Mouse (Mus musculus): Measurements from ENCODE around the gene Olfr1555-ps1. TPM values are rescaled to one million over a fixed set of nuclear protein-coding genes. Genes with fewer than 3 reads are reported as not detected.

Olfr1555-ps1 gene
- total and polyA plus RNA-seq, 3 experiments: 0.11 TPM; not detected in 2

GRCm38 (mm10) chr19:12123103-12123502 lies 46.8 kb downstream of the Olfr1555-ps1 start, which contains the start of gene Olfr76:
TSS of gene Olfr76 (minus strand) at chr19:12123203.
- H3K36me3 ChIP-seq (replicated peaks): no peaks in the 10 kb centered on the region
- no peaks in the 10 kb centered on the region for H3K9me3 ChIP-seq (replicated peaks)
- DNase-seq (ENCODE audit: low spot score) (no peak), ATAC-seq (ENCODE audit: extremely low read depth, insufficient number of reproducible peaks, low FRiP score, poor library complexity, severe bottlenecking) (no peak)
- H3K27me3 ChIP-seq (ENCODE audit: insufficient read depth, low read length): no peaks in the 10 kb centered on the region
- H3K4me3 ChIP-seq (ENCODE audit: low read depth, low read length): no peak within 1 kb of the TSS
- TF ChIP-seq GATA2 (IDR thresholded peaks at IDR 0.05; ENCODE audit: borderline replicate concordance, low read depth, low read length) (no peak), POLR2AphosphoS5 (IDR thresholded peaks at IDR 0.05; ENCODE audit: insufficient replicate concordance, low read depth, low read length) (no peak), CTCF (IDR thresholded peaks at IDR 0.05; ENCODE audit: low read depth, low read length) (no peak), GATA1 (IDR thresholded peaks at IDR 0.05; ENCODE audit: borderline replicate concordance, low read length) (no peak), TAL1 (conservative IDR thresholded peaks at IDR 0.05; ENCODE audit: low read depth, low read length) (no peak)
- no peaks in the 10 kb centered on the region for H3K4me1 ChIP-seq (ENCODE audit: insufficient read depth, low read depth, low read length)

DNA sequence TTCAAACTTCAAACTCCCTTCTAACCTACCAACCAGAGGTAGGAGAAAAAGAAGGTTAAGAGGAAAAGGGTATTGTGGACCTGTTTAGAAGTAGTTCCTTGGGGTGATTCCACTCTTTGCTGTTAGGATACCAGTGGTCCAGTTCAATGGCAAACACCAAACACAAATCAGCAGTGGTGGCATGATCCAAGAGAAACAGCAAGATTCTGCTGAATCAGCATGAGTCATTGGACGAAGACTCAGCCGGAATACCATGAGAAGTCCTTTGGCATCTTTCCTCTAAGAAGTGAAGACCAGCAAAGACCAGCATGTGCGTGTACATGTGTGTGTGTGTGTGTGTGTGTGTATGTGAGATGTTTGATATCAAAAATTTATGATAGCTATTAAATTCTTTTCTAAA lies 53.4 kb downstream of the Olfr1555-ps1 start:
- Histone ChIP-seq H3K4me3 (ENCODE audit: low read depth, low read length) (no peak overlapping the region), H3K36me3 (replicated peaks) (no peaks in the 10 kb centered on the region), H3K9me3 (replicated peaks) (no peaks in the 10 kb centered on the region), H3K4me1 (ENCODE audit: insufficient read depth, low read depth, low read length) (no peaks in the 10 kb centered on the region), H3K27me3 (ENCODE audit: insufficient read depth, low read length) (no peaks in the 10 kb centered on the region)
- TF ChIP-seq CTCF (IDR thresholded peaks at IDR 0.05; ENCODE audit: low read depth, low read length) (no peak), POLR2AphosphoS5 (IDR thresholded peaks at IDR 0.05; ENCODE audit: insufficient replicate concordance, low read depth, low read length) (no peak), GATA1 (IDR thresholded peaks at IDR 0.05; ENCODE audit: borderline replicate concordance, low read length) (no peak), GATA2 (IDR thresholded peaks at IDR 0.05; ENCODE audit: borderline replicate concordance, low read depth, low read length) (no peak), TAL1 (conservative IDR thresholded peaks at IDR 0.05; ENCODE audit: low read depth, low read length) (no peak)
- ATAC-seq (ENCODE audit: extremely low read depth, insufficient number of reproducible peaks, low FRiP score, poor library complexity, severe bottlenecking) (no peak), DNase-seq (ENCODE audit: low spot score) (no peak)

GRCm38 (mm10) chr19:12115797-12116196 lies 54.1 kb downstream of the Olfr1555-ps1 start, which contains the start of gene Olfr1428:
TSS of gene Olfr1428 (minus strand) at chr19:12115897.
- Histone ChIP-seq H3K27me3 (ENCODE audit: insufficient read depth, low read length) (no peaks in the 10 kb centered on the region), H3K4me1 (ENCODE audit: insufficient read depth, low read depth, low read length) (no peaks in the 10 kb centered on the region), H3K36me3 (replicated peaks) (no peaks in the 10 kb centered on the region), H3K9me3 (replicated peaks) (no peaks in the 10 kb centered on the region), H3K4me3 (ENCODE audit: low read depth, low read length) (no peak within 1 kb of the TSS)
- TF ChIP-seq POLR2AphosphoS5 (IDR thresholded peaks at IDR 0.05; ENCODE audit: insufficient replicate concordance, low read depth, low read length) (no peak), CTCF (IDR thresholded peaks at IDR 0.05; ENCODE audit: low read depth, low read length) (no peak), GATA2 (IDR thresholded peaks at IDR 0.05; ENCODE audit: borderline replicate concordance, low read depth, low read length) (no peak), TAL1 (conservative IDR thresholded peaks at IDR 0.05; ENCODE audit: low read depth, low read length) (no peak), GATA1 (IDR thresholded peaks at IDR 0.05; ENCODE audit: borderline replicate concordance, low read length) (no peak)
- no peak for ATAC-seq (ENCODE audit: extremely low read depth, insufficient number of reproducible peaks, low FRiP score, poor library complexity, severe bottlenecking)
- no peak for DNase-seq (ENCODE audit: low spot score)

Other genes starting within 250 kb of the Olfr1555-ps1 start
- gene Osbp, start 204.2 kb downstream of the Olfr1555-ps1 start, total RNA-seq (2014; fragmentation: Nextera tagmentation): 44.8 and 50.4 TPM in 2 replicates
- 28.9 and 32.1 TPM in 2 replicates for gene Osbp, start 204.2 kb downstream of the Olfr1555-ps1 start, total RNA-seq (2017)
- gene Osbp, start 204.2 kb downstream of the Olfr1555-ps1 start, polyA plus RNA-seq (2012): 10.2 and 12.2 TPM in 2 replicates
- gene Olfr1423, start 128.8 kb downstream of the Olfr1555-ps1 start, total RNA-seq (2014; fragmentation: Nextera tagmentation): not detected in 2 replicates
- gene Olfr1423, start 128.8 kb downstream of the Olfr1555-ps1 start, total RNA-seq (2017): 0.05 and 0.12 TPM in 2 replicates
- not detected in 2 replicates for gene Olfr1423, start 128.8 kb downstream of the Olfr1555-ps1 start, polyA plus RNA-seq (2012)
- gene Olfr1424, start 107.4 kb downstream of the Olfr1555-ps1 start, total RNA-seq (2014; fragmentation: Nextera tagmentation): not detected in 2 replicates
- gene Olfr1424, start 107.4 kb downstream of the Olfr1555-ps1 start, total RNA-seq (2017): not detected in 2 replicates
- not detected in 2 replicates for gene Olfr1424, start 107.4 kb downstream of the Olfr1555-ps1 start, polyA plus RNA-seq (2012)
- gene Olfr1425, start 92.4 kb downstream of the Olfr1555-ps1 start, total RNA-seq (2014; fragmentation: Nextera tagmentation): not detected in 2 replicates
- 0.17 and 0.44 TPM in 2 replicates for gene Olfr1425, start 92.4 kb downstream of the Olfr1555-ps1 start, total RNA-seq (2017)
- gene Olfr1425, start 92.4 kb downstream of the Olfr1555-ps1 start, polyA plus RNA-seq (2012): not detected in 2 replicates
- gene Olfr1426, start 78.1 kb downstream of the Olfr1555-ps1 start, total RNA-seq (2014; fragmentation: Nextera tagmentation): not detected in 2 replicates
- 0.11 and 0.12 TPM in 2 replicates for gene Olfr1426, start 78.1 kb downstream of the Olfr1555-ps1 start, total RNA-seq (2017)
- gene Olfr1426, start 78.1 kb downstream of the Olfr1555-ps1 start, polyA plus RNA-seq (2012): not detected in 2 replicates
- not detected in 2 replicates for gene Olfr1427, start 66.8 kb downstream of the Olfr1555-ps1 start, total RNA-seq (2014; fragmentation: Nextera tagmentation)
- gene Olfr1427, start 66.8 kb downstream of the Olfr1555-ps1 start, total RNA-seq (2017): 0.05 TPM in 1 of 2 replicates, not detected in the other
- gene Olfr1427, start 66.8 kb downstream of the Olfr1555-ps1 start, polyA plus RNA-seq (2012): not detected in 2 replicates
- not detected in 2 replicates for gene Olfr1428, start 54.2 kb downstream of the Olfr1555-ps1 start, total RNA-seq (2014; fragmentation: Nextera tagmentation)
- gene Olfr1428, start 54.2 kb downstream of the Olfr1555-ps1 start, total RNA-seq (2017): 0.12 and 0.22 TPM in 2 replicates
- gene Olfr1428, start 54.2 kb downstream of the Olfr1555-ps1 start, polyA plus RNA-seq (2012): not detected in 2 replicates
- not detected in 2 replicates for gene Olfr76, start 46.9 kb downstream of the Olfr1555-ps1 start, total RNA-seq (2014; fragmentation: Nextera tagmentation)
- gene Olfr76, start 46.9 kb downstream of the Olfr1555-ps1 start, total RNA-seq (2017): 0.33 TPM in 1 of 2 replicates, not detected in the other
- gene Olfr76, start 46.9 kb downstream of the Olfr1555-ps1 start, polyA plus RNA-seq (2012): not detected in 2 replicates
- not detected in 2 replicates for gene Olfr1431, start 30.5 kb upstream of the Olfr1555-ps1 start, total RNA-seq (2014; fragmentation: Nextera tagmentation)
- 0.12 and 0.16 TPM in 2 replicates for gene Olfr1431, start 30.5 kb upstream of the Olfr1555-ps1 start, total RNA-seq (2017)
- not detected in 2 replicates for gene Olfr1431, start 30.5 kb upstream of the Olfr1555-ps1 start, polyA plus RNA-seq (2012)
- gene Olfr1432, start 62.5 kb upstream of the Olfr1555-ps1 start, total RNA-seq (2014; fragmentation: Nextera tagmentation): not detected in 2 replicates
- 0.12 and 0.38 TPM in 2 replicates for gene Olfr1432, start 62.5 kb upstream of the Olfr1555-ps1 start, total RNA-seq (2017)
- not detected in 2 replicates for gene Olfr1432, start 62.5 kb upstream of the Olfr1555-ps1 start, polyA plus RNA-seq (2012)
- gene Olfr262, start 71.5 kb upstream of the Olfr1555-ps1 start, total RNA-seq (2014; fragmentation: Nextera tagmentation): not detected in 2 replicates
- 0.11 TPM in 1 of 2 replicates, not detected in the other for gene Olfr262, start 71.5 kb upstream of the Olfr1555-ps1 start, total RNA-seq (2017)
- not detected in 2 replicates for gene Olfr262, start 71.5 kb upstream of the Olfr1555-ps1 start, polyA plus RNA-seq (2012)
- gene Olfr235, start 90.9 kb upstream of the Olfr1555-ps1 start, total RNA-seq (2014; fragmentation: Nextera tagmentation): not detected in 2 replicates
- gene Olfr235, start 90.9 kb upstream of the Olfr1555-ps1 start, total RNA-seq (2017): 0.06 and 0.22 TPM in 2 replicates
- not detected in 2 replicates for gene Olfr235, start 90.9 kb upstream of the Olfr1555-ps1 start, polyA plus RNA-seq (2012)
- gene Olfr1434, start 109.7 kb upstream of the Olfr1555-ps1 start, total RNA-seq (2014; fragmentation: Nextera tagmentation): not detected in 2 replicates
- 0.05 and 0.06 TPM in 2 replicates for gene Olfr1434, start 109.7 kb upstream of the Olfr1555-ps1 start, total RNA-seq (2017)
- not detected in 2 replicates for gene Olfr1434, start 109.7 kb upstream of the Olfr1555-ps1 start, polyA plus RNA-seq (2012)
- not detected in 2 replicates for gene Olfr1436, start 129.0 kb upstream of the Olfr1555-ps1 start, total RNA-seq (2014; fragmentation: Nextera tagmentation)
- 0.22 TPM in 1 of 2 replicates, not detected in the other for gene Olfr1436, start 129.0 kb upstream of the Olfr1555-ps1 start, total RNA-seq (2017)
- gene Olfr1436, start 129.0 kb upstream of the Olfr1555-ps1 start, polyA plus RNA-seq (2012): not detected in 2 replicates
- gene Olfr1437, start 155.0 kb upstream of the Olfr1555-ps1 start, total RNA-seq (2014; fragmentation: Nextera tagmentation): not detected in 2 replicates
- 0.17 and 0.27 TPM in 2 replicates for gene Olfr1437, start 155.0 kb upstream of the Olfr1555-ps1 start, total RNA-seq (2017)
- not detected in 2 replicates for gene Olfr1437, start 155.0 kb upstream of the Olfr1555-ps1 start, polyA plus RNA-seq (2012)
- gene Olfr1438-ps1, start 165.8 kb upstream of the Olfr1555-ps1 start, total RNA-seq (2014; fragmentation: Nextera tagmentation): not detected in 2 replicates
- gene Olfr1438-ps1, start 165.8 kb upstream of the Olfr1555-ps1 start, total RNA-seq (2017): 0.06 and 0.11 TPM in 2 replicates
- gene Olfr1438-ps1, start 165.8 kb upstream of the Olfr1555-ps1 start, polyA plus RNA-seq (2012): not detected in 2 replicates
- gene Olfr1440, start 217.2 kb upstream of the Olfr1555-ps1 start, total RNA-seq (2014; fragmentation: Nextera tagmentation): not detected in 2 replicates
- gene Olfr1440, start 217.2 kb upstream of the Olfr1555-ps1 start, total RNA-seq (2017): 0.06 and 0.16 TPM in 2 replicates
- gene Olfr1440, start 217.2 kb upstream of the Olfr1555-ps1 start, polyA plus RNA-seq (2012): not detected in 2 replicates
- not detected in 2 replicates for gene Olfr1441, start 247.3 kb upstream of the Olfr1555-ps1 start, total RNA-seq (2014; fragmentation: Nextera tagmentation)
- 0.11 and 0.12 TPM in 2 replicates for gene Olfr1441, start 247.3 kb upstream of the Olfr1555-ps1 start, total RNA-seq (2017)
- not detected in 2 replicates for gene Olfr1441, start 247.3 kb upstream of the Olfr1555-ps1 start, polyA plus RNA-seq (2012)